15 mouse cellular contexts compared by ENCODE assay signal in genomic region chr14:13266331-13266730, GRCm38 (mm10). TPM values are rescaled to one million over a fixed set of nuclear protein-coding genes. Genes with fewer than 3 reads are reported as not detected.
A peak's percentile ranks its signal among the peaks of the same experiment; 100 is the strongest.
DNase-seq lines count a peak whose midpoint lies in the region.
"Had no signal": no experiment of that assay in that cellular context is flagged by ENCODE, and none has a peak within 500 bp of the region (broad histone marks: within the 10 kb centered on the region; RNA-seq: fewer than 3 reads in every experiment).

No protein-coding gene starts in this region.

- DNase-seq in cerebellum, adult 9-10 months, result peak; percentile 23
- no peak for DNase-seq in cerebellum, adult 11 months
- peak; percentile 16 for DNase-seq in layer of hippocampus, adult 11-12 months (ENCODE audit: low spot score)
- DNase-seq in layer of hippocampus, adult 9-10 months (ENCODE audit: low spot score), result no peak
- DNase-seq in cerebellum, postnatal 14 days, result peak; percentile 30 to 35
- DNase-seq in layer of hippocampus, postnatal 36 days, result peak; percentile 13 to 17
- no peak for DNase-seq in urinary bladder, postnatal 25 days (ENCODE audit: low spot score)
- DNase-seq: adrenal gland, postnatal 14 days; gastrocnemius, postnatal 36 days; heart, adult 18-20 months; heart, postnatal 14 days; kidney, adult 2 months had no signal

RNA-seq across cellular contexts. Expression of gene Synpr, which starts 18.2 kb away (rescaled TPM):
- total RNA-seq in layer of hippocampus, postnatal 36 days (2021), result 100 to 1,000 TPM; 181 to 203 TPM
- total RNA-seq: CH12.LX; gastrocnemius, adult 8-10 months; gastrocnemius, postnatal 36 days; heart, postnatal 14 days; hematopoietic stem cell, adult 5-6 weeks had no signal

Comparison
In these comparisons a context has a peak if more than half of its experiments do, and no peak if none do; other contexts are left out.
1. DNase-seq: peak in cerebellum, adult 9-10 months (single experiment), layer of hippocampus, adult 11-12 months (single experiment), cerebellum, postnatal 14 days (2 of 2) and layer of hippocampus, postnatal 36 days (2 of 2); none in cerebellum, adult 11 months (single experiment), layer of hippocampus, adult 9-10 months (single experiment) and urinary bladder, postnatal 25 days (single experiment).